Mouse (Mus musculus) urinary bladder, adult 2 months (tissue): ENCODE data around the gene Nr0b2. TPM values are rescaled to one million over a fixed set of nuclear protein-coding genes. Genes with fewer than 3 reads are reported as not detected.
A peak's percentile ranks its signal among the peaks of the same experiment; 100 is the strongest.

Source experiments
- DNase-seq: peaks from one replicate; pipeline ENCODE4 v3.0.0; 2022; ENCODE audit warnings: low spot score
- polyA plus RNA-seq: library from polyadenylated mRNA; depleted of rRNA; stranded (reverse); fragments of >200 nt; gene quantifications from 2 replicates; pipeline ENCODE4 v1.2.3, GENCODE M21; 2012

Gene Nr0b2
- polyA plus RNA-seq, 1 experiment, result not detected

- no peak for DNase-seq
These were observed 8.4 kb downstream of the Nr0b2 start for GRCm38 (mm10) chr4:133561622-133562021.

GRCm38 (mm10) chr4:133563123-133563571 is 10.0 kb downstream of the Nr0b2 start:
- DNase-seq, result no peak

- DNase-seq, result no peak
These were observed 14.1 kb downstream of the Nr0b2 start for GRCm38 (mm10) chr4:133567251-133567650.

GRCm38 (mm10) chr4:133569291-133570065 is 16.3 kb downstream of the Nr0b2 start:
- no peak for DNase-seq

GRCm38 (mm10) chr4:133570066-133570466 is 16.9 kb downstream of the Nr0b2 start:
- DNase-seq, result no peak

- DNase-seq, result peak; percentile 81
These were observed 21.1 kb downstream of the Nr0b2 start, which contains the start of gene Gpatch3 for GRCm38 (mm10) chr4:133574070-133574842. Gene Gpatch3 (plus strand): TSS chr4:133574745.

GRCm38 (mm10) chr4:133574843-133575202 is 21.6 kb downstream of the Nr0b2 start:
- DNase-seq, result no peak

GRCm38 (mm10) chr4:133577983-133578382 is 24.8 kb downstream of the Nr0b2 start:
- DNase-seq, result no peak

- DNase-seq, result no peak
These were observed 30.5 kb downstream of the Nr0b2 start for GRCm38 (mm10) chr4:133583690-133584058.

- peak; percentile 52 for DNase-seq
These were observed 31.1 kb downstream of the Nr0b2 start, which contains the start of gene Gpn2 for GRCm38 (mm10) chr4:133584059-133584951. Gene Gpn2 (plus strand): TSS chr4:133584362.

- no peak for DNase-seq
These were observed 39.4 kb downstream of the Nr0b2 start for GRCm38 (mm10) chr4:133592570-133592969.

- DNase-seq, result no peak
These were observed 42.4 kb downstream of the Nr0b2 start for GRCm38 (mm10) chr4:133595538-133595937.

GRCm38 (mm10) chr4:133596084-133596483 is 42.9 kb downstream of the Nr0b2 start:
- no peak for DNase-seq

GRCm38 (mm10) chr4:133598616-133599015 is 45.4 kb downstream of the Nr0b2 start:
- peak; percentile 28 for DNase-seq

GRCm38 (mm10) chr4:133599116-133599515 is 45.9 kb downstream of the Nr0b2 start:
- no peak for DNase-seq

- peak; percentile 94 for DNase-seq
These were observed 46.4 kb downstream of the Nr0b2 start for GRCm38 (mm10) chr4:133599571-133600073.

- no peak for DNase-seq
These were observed 47.1 kb downstream of the Nr0b2 start for GRCm38 (mm10) chr4:133600306-133600705.

- DNase-seq, result peak; percentile 83
These were observed 48.6 kb downstream of the Nr0b2 start, which contains the start of gene Sfn for GRCm38 (mm10) chr4:133601721-133602218. Gene Sfn (minus strand): TSS chr4:133602168.

GRCm38 (mm10) chr4:133603056-133603455 is 49.9 kb downstream of the Nr0b2 start:
- DNase-seq, result no peak

GRCm38 (mm10) chr4:133604175-133604574 is 51.0 kb downstream of the Nr0b2 start:
- DNase-seq, result no peak

- DNase-seq, result no peak
These were observed 51.7 kb downstream of the Nr0b2 start for GRCm38 (mm10) chr4:133604856-133605255.
